Mouse (Mus musculus) forebrain, embryonic 14.5 days (tissue): ENCODE measurements around the gene Pknox2. TPM values are rescaled to one million over a fixed set of nuclear protein-coding genes. Genes with fewer than 3 reads are reported as not detected.
A peak's percentile ranks its signal among the peaks of the same experiment; 100 is the strongest.

Source experiments
- ATAC-seq: fragments of 200-750 bp; cut with Nextera tagmentation; 2 replicates; pipeline ENCODE4 v1.8.0; 2017; ENCODE audit warnings: mild to moderate bottlenecking, moderate library complexity
- DNase-seq: peaks from one replicate; pipeline ENCODE4 v3.0.0-alpha.2; 2015; ENCODE audit warnings: low spot score
- H3K27ac ChIP-seq: fragments of 300-500 bp; sonication (generic); 2 replicates; pipeline ENCODE4 v1.5.1; 2014; ENCODE audit warnings: low read depth, mild to moderate bottlenecking, control low read depth, low read length, moderate library complexity
- H3K27me3 ChIP-seq: fragments of 300-500 bp; sonication (generic); replicated peaks from 2 replicates; pipeline ENCODE4 v1.6.1; 2014; ENCODE audit warnings: low read length, control low read depth, mixed read lengths; ENCODE audit not compliant: control insufficient read depth, insufficient read depth
- H3K36me3 ChIP-seq: fragments of 300-500 bp; sonication (generic); 2 replicates; pipeline ENCODE4 v1.6.1; 2014; ENCODE audit warnings: low read length, control low read depth; ENCODE audit not compliant: control insufficient read depth, insufficient read depth
- H3K4me1 ChIP-seq: fragments of 300-500 bp; sonication (generic); 2 replicates; pipeline ENCODE4 v1.6.1; 2014; ENCODE audit warnings: antibody characterized with exemption, low read length, control low read depth; ENCODE audit not compliant: control insufficient read depth, insufficient read depth
- H3K4me2 ChIP-seq: fragments of 300-500 bp; sonication (generic); 2 replicates; pipeline ENCODE4 v1.6.1; 2014; ENCODE audit warnings: mild to moderate bottlenecking, control low read depth, low read length
- H3K4me3 ChIP-seq: fragments of 300-500 bp; sonication (generic); 2 replicates; pipeline ENCODE4 v1.5.1; 2014; ENCODE audit warnings: low read depth, low read length, control low read depth
- H3K9ac ChIP-seq: fragments of 300-500 bp; sonication (generic); 2 replicates; pipeline ENCODE4 v1.6.1; 2014; ENCODE audit warnings: mild to moderate bottlenecking, low read length, control low read depth, moderate library complexity
- H3K9me3 ChIP-seq: fragments of 300-500 bp; sonication (generic); replicated peaks from 2 replicates; pipeline ENCODE4 v1.6.1; 2016; ENCODE audit warnings: low read length, control low read depth, mixed read lengths; ENCODE audit not compliant: control insufficient read depth
- WGBS: fragments of 180-500 bp; shearing (Covaris S2); extraction: QIAGEN DNeasy Blood & Tissue Kit; methylation state at CpG from one replicate; pipeline ENCODE4 v1.1.7; 2014; 5-methylcytosine and 5-hydroxymethylcytosine counted together
- polyA plus RNA-seq: library from polyadenylated mRNA; unstranded; fragments of >200 nt; fragmentation: Nextera tagmentation; extraction: Ambion mirVana; gene quantifications from 2 replicates; pipeline ENCODE4 v1.2.1, GENCODE M21; 2014

Pknox2 gene
- polyA plus RNA-seq, 1 experiment from 2014 or later = 12.1 TPM

- Histone ChIP-seq H3K36me3 (no peaks in the 10 kb centered on the region), H3K27ac (no peak overlapping the region), H3K9ac (no peak overlapping the region), H3K9me3 (no peaks in the 10 kb centered on the region), H3K4me2 (no peak overlapping the region), H3K27me3 (no peaks in the 10 kb centered on the region), H3K4me3 (no peak overlapping the region), H3K4me1 (peaks cover 7% of the 10 kb centered on the region)
- DNase-seq (no peak), ATAC-seq (no peak)
- WGBS = 52% methylated on average over 11 of the region's 11 CpGs
Measured at GRCm38 (mm10) chr9:37101059-37101940, 45.9 kb downstream of the Pknox2 start.

GRCm38 (mm10) chr9:37099595-37099994 lies 47.6 kb downstream of the Pknox2 start:
- H3K4me3 ChIP-seq = no peak overlapping the region
- H3K4me2 ChIP-seq = no peak overlapping the region
- no peak overlapping the region for H3K9ac ChIP-seq
- H3K27ac ChIP-seq = no peak overlapping the region
- no peaks in the 10 kb centered on the region for H3K9me3 ChIP-seq
- ATAC-seq (no peak), DNase-seq (no peak)
- H3K4me1 ChIP-seq = peaks cover 7% of the 10 kb centered on the region
- WGBS = 82% methylated on average over 3 of the region's 3 CpGs
- no peaks in the 10 kb centered on the region for H3K27me3 ChIP-seq
- no peaks in the 10 kb centered on the region for H3K36me3 ChIP-seq

GRCm38 (mm10) chr9:37098600-37098999 lies 48.6 kb downstream of the Pknox2 start:
- Histone ChIP-seq H3K9me3 (no peaks in the 10 kb centered on the region), H3K9ac (no peak overlapping the region), H3K4me3 (no peak overlapping the region), H3K4me2 (no peak overlapping the region), H3K27ac (no peak overlapping the region), H3K27me3 (no peaks in the 10 kb centered on the region), H3K36me3 (no peaks in the 10 kb centered on the region), H3K4me1 (peaks cover 7% of the 10 kb centered on the region)
- DNase-seq = no peak
- WGBS = 93% methylated on average over 3 of the region's 3 CpGs
- no peak for ATAC-seq

- no peaks in the 10 kb centered on the region for H3K36me3 ChIP-seq
- ATAC-seq (no peak), DNase-seq (no peak)
- no peaks in the 10 kb centered on the region for H3K9me3 ChIP-seq
- H3K27ac ChIP-seq = no peak overlapping the region
- WGBS = 36% methylated on average over 11 of the region's 11 CpGs
- no peaks in the 10 kb centered on the region; the same call in 1 of the 2 replicates for H3K4me1 ChIP-seq
- H3K27me3 ChIP-seq = no peaks in the 10 kb centered on the region
- H3K9ac ChIP-seq = no peak overlapping the region
- H3K4me3 ChIP-seq = no peak overlapping the region
- no peak overlapping the region for H3K4me2 ChIP-seq
Measured at GRCm38 (mm10) chr9:37094230-37094990, 52.8 kb downstream of the Pknox2 start.

GRCm38 (mm10) chr9:37093086-37093485 lies 54.1 kb downstream of the Pknox2 start:
- Histone ChIP-seq H3K4me1 (no peaks in the 10 kb centered on the region; the same call in 1 of the 2 replicates), H3K27me3 (no peaks in the 10 kb centered on the region), H3K4me2 (no peak overlapping the region), H3K36me3 (no peaks in the 10 kb centered on the region), H3K9me3 (no peaks in the 10 kb centered on the region), H3K4me3 (no peak overlapping the region), H3K27ac (no peak overlapping the region), H3K9ac (no peak overlapping the region)
- WGBS = 8% methylated on average over 5 of the region's 5 CpGs
- DNase-seq (no peak), ATAC-seq (no peak)

- WGBS = 23% methylated on average over 6 of the region's 6 CpGs
- DNase-seq (peak; percentile 59), ATAC-seq (peak; percentile 59)
- Histone ChIP-seq H3K36me3 (no peaks in the 10 kb centered on the region), H3K4me2 (no peak overlapping the region), H3K27me3 (no peaks in the 10 kb centered on the region), H3K4me1 (peaks cover 5% of the 10 kb centered on the region; the same call in 1 of the 2 replicates), H3K9me3 (no peaks in the 10 kb centered on the region), H3K27ac (no peak overlapping the region), H3K9ac (no peak overlapping the region), H3K4me3 (no peak overlapping the region)
Measured at GRCm38 (mm10) chr9:37089894-37090652, 57.1 kb downstream of the Pknox2 start.

- Histone ChIP-seq H3K27me3 (no peaks in the 10 kb centered on the region), H3K4me1 (peaks cover 9% of the 10 kb centered on the region; the same call in 1 of the 2 replicates), H3K9me3 (no peaks in the 10 kb centered on the region), H3K27ac (no peak overlapping the region), H3K4me2 (no peak overlapping the region), H3K4me3 (no peak overlapping the region), H3K9ac (no peak overlapping the region), H3K36me3 (0 out of 2 replicates have a peak, but pooled peaks cover 4% of the 10 kb centered on the region)
- peak; percentile 80 for DNase-seq
- WGBS = 40% methylated on average over 2 of the region's 2 CpGs
- ATAC-seq = peak; percentile 47
Measured at GRCm38 (mm10) chr9:37085370-37085769, 61.8 kb downstream of the Pknox2 start.

GRCm38 (mm10) chr9:37082246-37082645 lies 65.0 kb downstream of the Pknox2 start:
- no peak overlapping the region for H3K27ac ChIP-seq
- H3K9ac ChIP-seq = no peak overlapping the region
- H3K9me3 ChIP-seq = no peaks in the 10 kb centered on the region
- peaks cover 16% of the 10 kb centered on the region for H3K4me1 ChIP-seq
- ATAC-seq = no peak
- 94% methylated on average over 10 of the region's 10 CpGs for WGBS
- H3K4me3 ChIP-seq = no peak overlapping the region
- no peak for DNase-seq
- 0 out of 2 replicates have a peak, but pooled peaks cover 4% of the 10 kb centered on the region for H3K36me3 ChIP-seq
- H3K27me3 ChIP-seq = no peaks in the 10 kb centered on the region
- H3K4me2 ChIP-seq = no peak overlapping the region
